Mouse (Mus musculus): ENCODE measurements at regions not wholly inside any gene's neighbourhood (a gene's known extent, or its start where the extent isn't known, plus 50 kb on each side); places are given as distances from the start of the nearest gene placed in this dataset.

DNA sequence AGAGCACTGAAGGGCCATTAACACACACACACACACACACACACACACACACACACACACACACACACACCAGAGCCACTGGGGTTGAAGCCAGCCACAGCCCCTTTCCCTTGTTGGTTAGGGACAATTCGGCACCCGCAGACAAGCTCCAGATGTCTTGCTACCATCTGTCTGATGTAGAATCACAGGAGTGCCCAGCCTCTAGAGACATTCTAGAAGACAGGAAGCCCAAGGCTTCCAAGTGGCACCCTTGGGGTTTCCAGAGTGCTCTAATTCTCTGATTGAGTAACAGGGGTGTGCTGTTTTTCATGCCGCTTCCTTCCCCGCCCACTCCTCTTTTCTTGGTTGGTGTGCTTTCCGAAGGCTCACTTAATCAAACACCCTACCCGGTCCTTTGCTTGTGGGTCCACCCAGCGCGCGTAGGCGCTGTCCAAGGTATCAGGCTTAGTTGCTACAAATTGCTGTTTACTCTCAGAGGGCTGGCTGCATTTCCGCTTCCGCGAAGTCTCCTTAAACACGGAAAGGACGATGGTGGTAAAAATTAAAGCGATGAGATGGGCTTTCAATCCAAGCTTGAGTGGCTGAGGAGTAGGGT lies 59.5 kb upstream of the Zbtb18 start:
- peak overlapping the region; percentile 24; the same call in 1 of the 2 replicates for H3K4me2 ChIP-seq
- WGBS: 19% methylated on average over 16 of the region's 16 CpGs

GRCm38 (mm10) chr1:177382147-177382546 lies 60.0 kb upstream of the Zbtb18 start:
- Histone ChIP-seq H3K4me2 (no peak overlapping the region), H3K4me3 (no peak overlapping the region), H3K4me1 (replicated peaks) (peaks cover 10% of the 10 kb centered on the region; the same call in 1 of the 2 replicates), H3K36me3 (no peaks in the 10 kb centered on the region), H3K9ac (no peak overlapping the region), H3K27me3 (no peaks in the 10 kb centered on the region), H3K9me3 (no peaks in the 10 kb centered on the region), H3K27ac (replicated peaks) (peak overlapping the region; percentile 54)
- WGBS: 63% methylated on average over 4 of the region's 4 CpGs
- ATAC-seq (ENCODE audit: low read depth): peak; percentile 67

More for the DNA sequence above, 59.5 kb upstream of the Zbtb18 start:
- Histone ChIP-seq H3K27me3 (no peaks in the 10 kb centered on the region), H3K4me3 (no peak overlapping the region), H3K9ac (no peak overlapping the region), H3K36me3 (no peaks in the 10 kb centered on the region), H3K4me1 (replicated peaks) (peaks cover 10% of the 10 kb centered on the region; the same call in 1 of the 2 replicates), H3K27ac (replicated peaks) (peak overlapping the region; percentile 54; the same call in 1 of the 2 replicates), H3K9me3 (no peaks in the 10 kb centered on the region)
- ATAC-seq (ENCODE audit: low read depth): peak; percentile 71

- Histone ChIP-seq H3K9me3 (no peaks in the 10 kb centered on the region), H3K27ac (replicated peaks) (no peak overlapping the region), H3K4me3 (no peak overlapping the region), H3K27me3 (no peaks in the 10 kb centered on the region), H3K4me1 (replicated peaks) (peaks cover 21% of the 10 kb centered on the region), H3K4me2 (no peak overlapping the region), H3K36me3 (no peaks in the 10 kb centered on the region), H3K9ac (no peak overlapping the region)
- no peak for ATAC-seq (ENCODE audit: low read depth)
- 89% methylated on average over 3 of the region's 3 CpGs for WGBS
Observed at GRCm38 (mm10) chr1:177378112-177378511, 64.0 kb upstream of the Zbtb18 start.

GRCm38 (mm10) chr1:177373226-177373825 lies 68.8 kb upstream of the Zbtb18 start:
- Histone ChIP-seq H3K36me3 (no peaks in the 10 kb centered on the region), H3K9ac (no peak overlapping the region), H3K4me2 (no peak overlapping the region), H3K27me3 (no peaks in the 10 kb centered on the region), H3K4me3 (no peak overlapping the region), H3K4me1 (replicated peaks) (peaks cover 11% of the 10 kb centered on the region), H3K27ac (replicated peaks) (0 out of 2 replicates have a peak overlapping the region, but pooled peaks have one; percentile 38), H3K9me3 (no peaks in the 10 kb centered on the region)
- 1% methylated on average over 5 of the region's 5 CpGs for WGBS
- no peak for ATAC-seq (ENCODE audit: low read depth)

- Histone ChIP-seq H3K4me3 (no peak overlapping the region), H3K27ac (replicated peaks) (no peak overlapping the region), H3K36me3 (no peaks in the 10 kb centered on the region), H3K9ac (no peak overlapping the region), H3K4me2 (no peak overlapping the region), H3K27me3 (no peaks in the 10 kb centered on the region), H3K4me1 (replicated peaks) (peaks cover 11% of the 10 kb centered on the region), H3K9me3 (no peaks in the 10 kb centered on the region)
- ATAC-seq (ENCODE audit: low read depth): no peak
- WGBS: 75% methylated on average over 10 of the region's 10 CpGs
Observed at GRCm38 (mm10) chr1:177372066-177372465, 70.1 kb upstream of the Zbtb18 start.

- 87% methylated on average over 9 of the region's 9 CpGs for WGBS
- Histone ChIP-seq H3K36me3 (no peaks in the 10 kb centered on the region), H3K4me2 (no peak overlapping the region), H3K9ac (no peak overlapping the region), H3K27ac (replicated peaks) (no peak overlapping the region), H3K4me1 (replicated peaks) (peaks cover 8% of the 10 kb centered on the region), H3K9me3 (no peaks in the 10 kb centered on the region), H3K27me3 (no peaks in the 10 kb centered on the region), H3K4me3 (no peak overlapping the region)
- no peak for ATAC-seq (ENCODE audit: low read depth)
Observed at GRCm38 (mm10) chr1:177367864-177368610, 74.1 kb upstream of the Zbtb18 start.

- Histone ChIP-seq H3K9ac (no peak overlapping the region), H3K4me3 (no peak overlapping the region), H3K27ac (replicated peaks) (no peak overlapping the region), H3K27me3 (no peaks in the 10 kb centered on the region), H3K4me2 (no peak overlapping the region), H3K36me3 (no peaks in the 10 kb centered on the region), H3K9me3 (no peaks in the 10 kb centered on the region), H3K4me1 (replicated peaks) (peaks cover 8% of the 10 kb centered on the region)
- 46% methylated on average over 6 of the region's 6 CpGs for WGBS
- ATAC-seq (ENCODE audit: low read depth): no peak
Observed at GRCm38 (mm10) chr1:177366914-177367313, 75.2 kb upstream of the Zbtb18 start.

GRCm38 (mm10) chr1:177366475-177366874 lies 75.7 kb upstream of the Zbtb18 start:
- H3K27ac ChIP-seq (replicated peaks): no peak overlapping the region
- H3K36me3 ChIP-seq: no peaks in the 10 kb centered on the region
- H3K9ac ChIP-seq: no peak overlapping the region
- no peaks in the 10 kb centered on the region for H3K27me3 ChIP-seq
- 41% methylated on average over 7 of the region's 7 CpGs for WGBS
- H3K4me2 ChIP-seq: no peak overlapping the region
- H3K9me3 ChIP-seq: no peaks in the 10 kb centered on the region
- no peak overlapping the region for H3K4me3 ChIP-seq
- peaks cover 8% of the 10 kb centered on the region for H3K4me1 ChIP-seq (replicated peaks)
- no peak for ATAC-seq (ENCODE audit: low read depth)

DNA sequence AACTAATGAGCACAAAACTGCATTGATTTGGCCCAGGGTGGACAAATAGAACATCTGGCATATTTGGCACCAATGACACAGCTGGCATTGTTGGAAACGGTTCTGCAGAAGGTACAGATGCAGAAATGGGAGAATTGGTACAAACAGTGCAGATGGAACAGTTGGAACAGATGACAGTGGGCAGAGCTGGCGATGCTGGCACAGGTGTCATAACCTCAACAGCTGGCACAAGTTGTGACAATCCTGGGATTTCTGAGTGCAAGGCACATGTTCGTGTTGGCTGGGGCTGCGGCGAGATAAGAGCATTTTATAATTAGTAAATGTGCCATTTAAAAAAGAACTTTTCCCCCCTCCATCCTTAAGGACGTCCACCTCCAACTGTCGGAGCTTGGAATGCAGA lies 77.8 kb upstream of the Zbtb18 start:
- no peak overlapping the region for H3K4me3 ChIP-seq
- H3K4me2 ChIP-seq: no peak overlapping the region
- WGBS: 79% methylated on average over 7 of the region's 7 CpGs
- ATAC-seq (ENCODE audit: low read depth): no peak
- no peak overlapping the region for H3K9ac ChIP-seq
- H3K36me3 ChIP-seq: no peaks in the 10 kb centered on the region
- no peaks in the 10 kb centered on the region for H3K27me3 ChIP-seq
- H3K9me3 ChIP-seq: no peaks in the 10 kb centered on the region
- no peak overlapping the region for H3K27ac ChIP-seq (replicated peaks)
- H3K4me1 ChIP-seq (replicated peaks): peaks cover 8% of the 10 kb centered on the region

DNA sequence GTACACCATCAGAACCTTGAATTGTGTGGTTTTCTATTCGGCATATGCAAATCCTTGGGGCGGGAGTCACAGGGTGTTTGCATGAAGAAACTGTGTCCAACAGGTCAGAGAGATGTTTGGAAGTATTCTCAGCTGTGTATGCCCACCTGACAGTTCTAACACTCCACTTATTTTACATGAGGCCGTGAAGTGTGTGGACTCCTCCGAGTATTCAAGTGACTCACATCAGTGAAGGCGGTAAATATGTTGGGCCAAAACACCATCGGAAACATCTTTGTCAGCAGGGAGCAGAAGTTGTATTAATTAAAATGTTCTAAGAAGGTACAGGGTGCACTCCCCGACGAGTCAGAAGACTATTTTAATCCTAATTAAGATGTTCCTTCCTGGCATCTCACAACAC lies 79.8 kb upstream of the Zbtb18 start:
- 93% methylated on average over 8 of the region's 8 CpGs for WGBS
- H3K4me3 ChIP-seq: no peak overlapping the region
- peaks cover 8% of the 10 kb centered on the region for H3K4me1 ChIP-seq (replicated peaks)
- no peak overlapping the region for H3K27ac ChIP-seq (replicated peaks)
- no peaks in the 10 kb centered on the region for H3K27me3 ChIP-seq
- no peak overlapping the region for H3K9ac ChIP-seq
- no peaks in the 10 kb centered on the region for H3K36me3 ChIP-seq
- no peaks in the 10 kb centered on the region for H3K9me3 ChIP-seq
- ATAC-seq (ENCODE audit: low read depth): no peak
- H3K4me2 ChIP-seq: no peak overlapping the region

DNA sequence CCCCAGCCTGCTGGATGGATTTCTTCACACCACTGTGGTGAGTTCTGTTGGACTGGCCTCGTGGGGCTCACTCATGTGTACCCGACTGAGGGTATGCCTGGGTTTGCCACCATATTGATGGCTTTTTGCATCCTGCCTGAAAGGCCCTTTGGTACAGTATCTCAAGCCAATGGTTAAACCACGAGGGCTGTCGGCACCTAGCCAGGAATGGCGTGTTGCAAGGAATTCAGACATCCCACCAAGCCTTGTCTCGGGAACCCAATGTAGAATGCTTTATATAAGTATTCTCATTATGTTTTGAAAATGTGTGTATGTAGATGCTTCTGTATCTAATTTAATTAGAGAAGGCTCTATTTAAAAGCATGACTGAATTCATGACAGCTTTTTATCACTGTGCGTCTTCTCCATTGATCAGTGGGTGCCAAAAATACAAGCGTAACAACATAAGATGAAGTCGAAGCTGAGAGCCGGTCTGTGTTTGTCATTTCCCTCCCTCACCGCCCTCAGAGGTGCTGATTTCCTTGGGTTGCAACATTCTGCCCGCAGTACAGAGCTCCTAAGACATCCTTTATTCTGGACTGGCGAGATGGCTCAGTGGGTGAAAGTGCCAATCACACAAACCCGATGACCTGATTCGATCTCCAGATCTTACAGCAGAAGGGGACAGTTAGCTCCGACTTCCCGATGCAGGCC lies 90.5 kb upstream of the Akt3 start:
- H3K36me3 ChIP-seq: no peaks in the 10 kb centered on the region

GRCm38 (mm10) chr1:177347208-177347607 lies 89.2 kb upstream of the Akt3 start:
- H3K27ac ChIP-seq (replicated peaks): no peak overlapping the region
- 50% methylated on average over 4 of the region's 4 CpGs for WGBS
- peaks cover 3% of the 10 kb centered on the region; the same call in 1 of the 2 replicates for H3K4me1 ChIP-seq (replicated peaks)

More for the DNA sequence above, 90.5 kb upstream of the Akt3 start:
- no peak overlapping the region for H3K27ac ChIP-seq (replicated peaks)
- H3K9ac ChIP-seq: no peak overlapping the region
- no peak overlapping the region for H3K4me3 ChIP-seq
- no peaks in the 10 kb centered on the region for H3K9me3 ChIP-seq
- H3K4me2 ChIP-seq: no peak overlapping the region
- H3K27me3 ChIP-seq: no peaks in the 10 kb centered on the region
- no peaks in the 10 kb centered on the region for H3K4me1 ChIP-seq (replicated peaks)
- no peak for ATAC-seq (ENCODE audit: low read depth)
- WGBS: 90% methylated on average over 17 of the region's 17 CpGs

More at GRCm38 (mm10) chr1:177347208-177347607, 89.2 kb upstream of the Akt3 start:
- Histone ChIP-seq H3K27me3 (no peaks in the 10 kb centered on the region), H3K9me3 (no peaks in the 10 kb centered on the region), H3K9ac (no peak overlapping the region), H3K4me2 (no peak overlapping the region), H3K4me3 (no peak overlapping the region), H3K36me3 (no peaks in the 10 kb centered on the region)
- ATAC-seq (ENCODE audit: low read depth): no peak

All from neural tube, embryonic 13.5 days (tissue).